Mouse (Mus musculus) heart, adult 2 months (tissue): Measurements from ENCODE around the gene Kcnj8.

Experiments used
- CTCF ChIP-seq: fragments of 200-600 bp; IDR thresholded peaks from 2 replicates; pipeline ENCODE4 v1.8.1; 2022; ENCODE audit warnings: antibody characterized with exemption, mild to moderate bottlenecking, moderate library complexity
- POLR2A ChIP-seq: fragments of 200-500 bp; IDR thresholded peaks from 2 replicates; pipeline ENCODE4 v1.6.1; 2011; ENCODE audit warnings: mild to moderate bottlenecking, low read depth, low read length, control low read depth; ENCODE audit not compliant: insufficient read depth

- no peak for TF ChIP-seq POLR2A
- TF ChIP-seq CTCF: no peak
Observed at GRCm38 (mm10) chr6:142540131-142540530, 31.3 kb downstream of the Kcnj8 start.
